Mouse (Mus musculus): ENCODE measurements around the gene Efcab1.
"Not testable (repeated sequence)": the region's sequence is repeated elsewhere in the genome, so short reads cannot be mapped to it uniquely, and the experiment has no call there.

The Efcab1 gene

GRCm38 (mm10) chr16:14906393-14907100 lies at the start of gene Efcab1:
Gene Efcab1, plus strand, starts transcription at chr16:14906606.
- DNase-seq = peak; percentile 54

GRCm38 (mm10) chr16:14859443-14859842 lies 47.0 kb upstream of the Efcab1 start:
- DNase-seq = no peak

- DNase-seq = no peak
Measured at GRCm38 (mm10) chr16:14884916-14885315, 21.5 kb upstream of the Efcab1 start.

- DNase-seq = no peak
Measured at GRCm38 (mm10) chr16:14885372-14885771, 21.0 kb upstream of the Efcab1 start.

- DNase-seq = no peak
Measured at GRCm38 (mm10) chr16:14892492-14892891, 13.9 kb upstream of the Efcab1 start.

- DNase-seq = no peak
Measured at GRCm38 (mm10) chr16:14893864-14894263, 12.5 kb upstream of the Efcab1 start.

- DNase-seq = no peak
Measured at GRCm38 (mm10) chr16:14894713-14895112, 11.7 kb upstream of the Efcab1 start.

- DNase-seq = no peak
Measured at GRCm38 (mm10) chr16:14895543-14895942, 10.9 kb upstream of the Efcab1 start.

- DNase-seq = not testable (repeated sequence)
Measured at GRCm38 (mm10) chr16:14930711-14931110, 24.3 kb downstream of the Efcab1 start.

- not testable (repeated sequence) for DNase-seq
Measured at GRCm38 (mm10) chr16:14936478-14937166, 30.2 kb downstream of the Efcab1 start.

- DNase-seq = no peak
Measured at GRCm38 (mm10) chr16:14939552-14939951, 33.1 kb downstream of the Efcab1 start.

GRCm38 (mm10) chr16:14939994-14940715 lies 33.7 kb downstream of the Efcab1 start:
- DNase-seq = no peak

- DNase-seq = no peak
Measured at GRCm38 (mm10) chr16:14940898-14941297, 34.5 kb downstream of the Efcab1 start.

GRCm38 (mm10) chr16:14943530-14943929 lies 37.1 kb downstream of the Efcab1 start:
- no peak for DNase-seq

- DNase-seq = not testable (repeated sequence)
Measured at GRCm38 (mm10) chr16:14947561-14947960, 41.2 kb downstream of the Efcab1 start.

- no peak for DNase-seq
Measured at GRCm38 (mm10) chr16:14951894-14952293, 45.5 kb downstream of the Efcab1 start.

- DNase-seq = no peak
Measured at GRCm38 (mm10) chr16:14959743-14960142, 53.3 kb downstream of the Efcab1 start.

- no peak for DNase-seq
Measured at GRCm38 (mm10) chr16:14973696-14974095, 67.3 kb downstream of the Efcab1 start.

GRCm38 (mm10) chr16:14979228-14979627 lies 72.8 kb downstream of the Efcab1 start:
- DNase-seq = no peak

GRCm38 (mm10) chr16:14989614-14990268 lies 83.3 kb downstream of the Efcab1 start:
- DNase-seq = no peak

- no peak for DNase-seq
Measured at GRCm38 (mm10) chr16:14991001-14991400, 84.6 kb downstream of the Efcab1 start.

GRCm38 (mm10) chr16:14992461-14993107 lies 86.2 kb downstream of the Efcab1 start:
- DNase-seq = no peak

- no peak for DNase-seq
Measured at GRCm38 (mm10) chr16:15014724-15015123, 108.3 kb downstream of the Efcab1 start.

Data from right cerebral cortex, postnatal 14 days (tissue).